Mouse (Mus musculus) embryonic fibroblast, embryonic 13.5 days (primary cell): ENCODE results near the gene Gbp10. TPM values are rescaled to one million over a fixed set of nuclear protein-coding genes. Genes with fewer than 3 reads are reported as not detected.
"Not testable (repeated sequence)": the region's sequence is repeated elsewhere in the genome, so short reads cannot be mapped to it uniquely, and the experiment has no call there.

Experiments used
- H3K27ac ChIP-seq: 2 replicates; pipeline ENCODE4 v1.5.1; 2012; ENCODE audit warnings: low read length, control low read depth, inconsistent platforms; ENCODE audit not compliant: insufficient read depth
- H3K4me1 ChIP-seq: 2 replicates; pipeline ENCODE4 v1.6.1; 2011; ENCODE audit warnings: low read length; ENCODE audit not compliant: control insufficient read depth, insufficient read depth
- H3K4me3 ChIP-seq: 2 replicates; pipeline ENCODE4 v1.5.1; 2011; ENCODE audit warnings: mild to moderate bottlenecking, control low read depth, low read length; ENCODE audit not compliant: insufficient read depth
- CTCF ChIP-seq: IDR thresholded peaks from 2 replicates; pipeline ENCODE4 v1.5.1; 2011; ENCODE audit warnings: mild to moderate bottlenecking, control low read depth, low read length, moderate library complexity, borderline replicate concordance; ENCODE audit not compliant: insufficient read depth
- POLR2A ChIP-seq: IDR thresholded peaks from 2 replicates; pipeline ENCODE4 v1.6.1; 2011; ENCODE audit warnings: low read depth, mild to moderate bottlenecking, control low read depth, low read length, moderate library complexity
- polyA plus RNA-seq: library from polyadenylated mRNA; stranded (reverse); fragments of >200 nt; gene quantifications from 2 replicates; pipeline ENCODE4 v1.2.4, GENCODE M21; 2011; ENCODE audit warnings: low read depth; ENCODE audit not compliant: missing spikeins, insufficient read length

Gene Gbp10
- 0.83 TPM in 1 of 2 replicates, not detected in the other for polyA plus RNA-seq

DNA sequence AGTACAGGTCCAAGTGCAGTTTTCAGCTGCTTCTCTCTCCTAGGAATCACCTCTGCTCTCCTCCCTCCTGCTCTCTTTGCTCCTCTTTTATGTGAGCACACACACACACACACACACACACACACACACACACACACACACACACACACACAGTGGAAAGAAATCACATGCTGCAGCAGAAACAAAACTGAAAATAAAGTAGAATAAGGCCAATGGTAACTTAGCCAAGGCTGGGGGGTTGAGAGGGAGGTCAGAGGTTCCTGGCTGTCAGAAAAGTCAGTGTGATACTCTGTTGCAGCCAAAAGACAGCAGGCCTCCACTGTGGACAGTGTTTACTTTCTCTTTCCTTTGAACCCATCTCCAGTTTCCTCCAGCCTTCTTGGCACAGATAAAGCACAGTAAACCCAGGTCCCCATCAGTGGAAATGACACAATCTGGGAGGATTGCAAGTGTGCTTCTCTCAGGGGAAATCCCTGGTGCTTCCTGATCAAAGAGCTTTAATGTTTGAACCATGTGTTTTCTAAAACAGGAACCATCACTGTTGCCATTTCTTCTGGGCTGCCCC is at the start of gene Gbp10:
Gbp10 (minus strand) TSS at position 51 of the 565 bp plus-strand sequence.
- H3K4me3 ChIP-seq, H3K4me1 ChIP-seq, H3K27ac ChIP-seq: not testable (repeated sequence)

DNA sequence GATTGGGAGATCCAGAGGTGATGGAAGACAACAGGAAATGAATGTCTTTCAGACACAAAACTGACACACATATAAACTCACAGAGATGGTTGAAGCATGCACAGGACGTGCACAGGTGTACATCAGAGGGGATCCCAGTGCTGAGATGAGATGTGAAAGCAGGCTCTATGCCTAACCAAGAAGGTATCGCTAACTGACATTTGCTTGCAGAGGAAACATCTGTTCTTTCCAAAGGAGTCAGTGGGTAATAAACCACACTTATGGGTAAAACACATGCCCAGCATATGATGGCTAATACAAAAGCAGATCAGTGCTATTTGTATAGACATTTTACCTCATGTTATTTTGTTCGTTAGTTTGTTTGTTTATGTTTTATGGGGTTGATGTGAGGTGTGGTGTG is 21.3 kb upstream of the Gbp10 start:
- H3K27ac ChIP-seq, H3K4me1 ChIP-seq, H3K4me3 ChIP-seq: not testable (repeated sequence)

DNA sequence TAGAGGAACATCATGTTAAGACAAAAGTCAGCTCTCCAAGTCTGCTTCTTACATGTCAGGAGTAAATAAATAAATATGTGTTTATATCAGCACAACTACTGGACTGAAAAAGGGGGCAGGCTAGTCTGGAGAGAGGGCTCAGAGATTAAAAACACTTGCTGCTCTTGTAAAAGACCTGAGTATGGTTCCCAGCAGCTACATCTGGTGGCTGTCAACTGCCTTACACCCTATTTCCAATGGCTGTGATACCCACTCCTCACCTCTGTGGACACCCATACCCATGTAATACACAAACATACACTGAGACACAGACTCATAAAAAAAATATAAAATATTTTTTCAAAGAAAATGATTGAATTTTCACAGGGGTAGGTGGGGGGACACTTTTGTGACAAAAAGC is 13.2 kb upstream of the Gbp10 start:
- Histone ChIP-seq H3K27ac (no peak overlapping the region), H3K4me1 (no peaks in the 10 kb centered on the region), H3K4me3 (no peak overlapping the region)
- TF ChIP-seq CTCF: no peak
- no peak for TF ChIP-seq POLR2A

DNA sequence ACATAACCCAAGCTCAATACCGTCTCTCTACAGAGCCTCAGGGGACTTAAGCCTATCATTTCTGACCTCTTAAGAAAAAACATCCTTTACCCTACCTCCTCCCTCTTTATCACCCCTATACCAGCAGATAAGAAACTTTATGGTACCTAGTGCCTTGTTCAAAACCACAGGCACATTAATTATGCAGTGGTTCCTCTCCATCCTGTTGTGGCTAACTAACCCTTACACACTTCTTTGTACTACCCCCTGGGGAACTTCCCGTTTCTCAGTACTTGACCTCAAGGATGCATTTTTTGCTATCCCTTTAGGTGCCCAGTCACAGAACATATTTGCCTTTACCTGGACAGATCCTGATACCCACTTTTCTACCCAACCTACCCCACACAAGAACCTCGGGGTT is 5.4 kb upstream of the Gbp10 start:
- not testable (repeated sequence) for H3K4me3 ChIP-seq, H3K4me1 ChIP-seq, H3K27ac ChIP-seq

DNA sequence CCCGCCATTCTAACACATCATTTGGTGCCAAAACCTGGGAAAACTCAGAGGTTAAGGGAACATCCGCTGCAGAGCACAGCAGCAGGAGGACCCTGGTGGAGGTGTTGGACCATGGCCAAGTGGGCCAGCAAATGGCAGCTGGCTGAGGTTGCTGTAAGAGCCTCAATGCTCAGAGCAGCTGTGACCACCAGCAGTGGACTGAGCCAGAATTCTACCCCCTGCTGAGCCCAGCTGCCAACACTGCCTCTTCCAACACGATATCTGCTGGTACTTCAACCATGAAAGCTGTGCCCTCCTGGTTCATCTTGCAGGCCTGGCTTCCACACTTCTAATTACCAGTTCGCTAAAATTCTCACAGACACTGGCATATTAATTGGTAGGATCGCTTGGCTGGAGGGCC is 1.6 kb upstream of the Gbp10 start:
- H3K4me3 ChIP-seq, H3K4me1 ChIP-seq, H3K27ac ChIP-seq: not testable (repeated sequence)

DNA sequence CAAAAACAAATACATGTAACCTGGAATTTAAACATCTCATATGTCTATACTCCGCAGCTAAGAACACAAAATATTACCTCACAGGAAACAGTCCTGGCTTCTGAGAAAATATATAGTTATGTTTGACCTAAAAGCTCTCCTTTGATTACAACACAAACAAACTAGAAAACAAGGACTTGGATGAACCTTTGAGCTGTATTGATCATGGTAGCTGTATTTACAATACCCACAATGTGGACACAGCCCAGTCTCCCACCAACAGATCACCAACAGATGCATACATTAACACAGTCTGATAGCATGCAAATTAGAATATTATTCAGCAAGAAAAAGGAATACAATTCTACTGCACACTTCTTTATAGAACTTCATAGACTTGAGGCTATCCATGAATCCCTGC is 931 bp downstream of the Gbp10 start:
- not testable (repeated sequence) for H3K4me3 ChIP-seq, H3K27ac ChIP-seq, H3K4me1 ChIP-seq

DNA sequence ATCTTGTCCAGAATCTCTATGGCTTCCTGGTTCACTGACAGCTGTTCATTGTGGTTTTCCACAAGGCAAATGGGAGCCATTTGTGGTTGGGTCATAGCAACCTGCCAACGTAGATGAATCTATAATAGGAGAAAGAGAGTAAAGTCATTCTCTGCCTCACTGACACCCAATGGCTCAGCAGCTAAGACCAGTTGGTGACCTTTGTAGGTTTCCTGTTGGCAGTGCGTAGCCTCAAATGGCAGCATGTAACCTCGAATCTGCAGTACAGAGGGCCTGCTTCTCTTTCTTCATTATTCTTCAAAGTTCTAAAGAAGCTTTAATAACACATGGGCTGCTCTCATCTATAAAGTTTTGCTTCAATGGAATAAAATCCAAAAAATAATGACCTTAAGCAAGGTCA is 3.3 kb downstream of the Gbp10 start:
- not testable (repeated sequence) for H3K4me3 ChIP-seq, H3K4me1 ChIP-seq, H3K27ac ChIP-seq

DNA sequence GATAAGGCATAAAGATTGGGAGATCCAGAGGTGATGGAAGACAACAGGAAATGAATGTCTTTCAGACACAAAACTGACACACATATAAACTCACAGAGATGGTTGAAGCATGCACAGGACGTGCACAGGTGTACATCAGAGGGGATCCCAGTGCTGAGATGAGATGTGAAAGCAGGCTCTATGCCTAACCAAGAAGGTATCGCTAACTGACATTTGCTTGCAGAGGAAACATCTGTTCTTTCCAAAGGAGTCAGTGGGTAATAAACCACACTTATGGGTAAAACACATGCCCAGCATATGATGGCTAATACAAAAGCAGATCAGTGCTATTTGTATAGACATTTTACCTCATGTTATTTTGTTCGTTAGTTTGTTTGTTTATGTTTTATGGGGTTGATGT is 30.4 kb downstream of the Gbp10 start:
- not testable (repeated sequence) for H3K4me3 ChIP-seq, H3K4me1 ChIP-seq, H3K27ac ChIP-seq

DNA sequence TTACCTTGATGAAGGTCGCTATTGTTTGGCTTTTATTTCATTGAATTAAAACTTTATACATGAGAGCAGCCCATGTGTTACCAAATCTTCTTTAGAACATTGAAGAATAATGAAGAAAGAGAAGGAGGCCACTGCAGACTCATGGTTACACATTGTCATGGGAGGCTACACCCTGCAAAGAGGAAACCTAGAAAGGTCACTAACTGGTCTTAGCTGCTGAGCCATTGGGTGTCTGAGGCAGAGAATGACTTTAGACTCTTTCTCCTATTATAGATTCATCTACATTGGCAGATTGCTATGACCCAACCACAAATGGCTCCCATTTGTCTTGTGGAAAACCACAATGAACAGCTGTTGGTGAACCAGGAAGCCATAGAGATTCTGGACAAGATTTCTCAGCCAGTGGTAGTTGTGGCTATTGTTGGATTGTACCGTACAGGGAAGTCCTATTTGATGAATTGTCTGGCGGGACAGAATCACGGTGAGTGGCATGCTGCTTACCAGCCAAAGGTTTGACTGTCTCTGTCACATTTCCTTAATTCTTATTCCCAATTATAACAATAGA is 38.5 kb downstream of the Gbp10 start:
- H3K4me3 ChIP-seq, H3K4me1 ChIP-seq, H3K27ac ChIP-seq: not testable (repeated sequence)

DNA sequence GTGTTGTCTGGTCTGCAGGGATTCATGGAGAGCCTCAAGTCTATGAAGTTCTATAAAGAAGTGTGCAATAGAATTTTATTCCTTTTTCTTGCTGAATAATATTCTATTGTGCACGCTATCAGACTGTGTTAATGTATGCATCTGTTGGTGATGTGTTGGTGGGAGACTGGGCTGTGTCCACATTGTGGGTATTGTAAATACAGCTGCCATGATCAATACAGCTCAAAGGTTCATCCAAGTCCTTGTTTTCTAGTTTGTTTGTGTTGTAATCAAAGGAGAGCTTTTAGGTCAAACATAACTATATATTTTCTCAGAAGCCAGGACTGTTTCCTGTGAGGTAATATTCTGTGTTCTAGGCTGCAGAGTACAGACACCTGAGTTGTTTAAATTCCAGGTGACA is 40.2 kb downstream of the Gbp10 start:
- H3K27ac ChIP-seq, H3K4me1 ChIP-seq, H3K4me3 ChIP-seq: not testable (repeated sequence)

DNA sequence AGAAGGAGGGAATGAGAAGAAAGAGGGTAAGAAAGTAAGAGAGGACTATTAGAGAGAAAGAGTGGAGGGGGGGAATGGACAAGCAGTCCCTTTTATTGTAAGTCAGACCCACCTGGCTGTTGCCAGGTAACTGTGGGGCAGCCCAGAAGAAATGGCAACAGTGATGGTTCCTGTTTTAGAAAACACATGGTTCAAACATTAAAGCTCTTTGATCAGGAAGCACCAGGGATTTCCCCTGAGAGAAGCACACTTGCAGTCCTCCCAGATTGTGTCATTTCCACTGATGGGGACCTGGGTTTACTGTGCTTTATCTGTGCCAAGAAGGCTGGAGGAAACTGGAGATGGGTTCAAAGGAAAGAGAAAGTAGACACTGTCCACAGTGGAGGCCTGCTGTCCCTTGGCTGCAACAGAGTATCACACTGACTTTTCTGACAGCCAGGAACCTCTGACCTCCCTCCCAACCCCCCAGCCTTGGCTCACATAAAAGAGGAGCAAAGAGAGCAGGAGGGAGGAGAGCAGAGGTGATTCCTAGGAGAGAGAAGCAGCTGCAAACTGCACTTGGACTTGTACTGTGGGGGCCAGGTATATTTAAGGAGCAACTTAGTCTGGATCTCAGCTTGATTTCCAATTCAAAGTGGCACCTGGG is 41.3 kb downstream of the Gbp10 start:
- H3K4me1 ChIP-seq, H3K4me3 ChIP-seq, H3K27ac ChIP-seq: not testable (repeated sequence)

DNA sequence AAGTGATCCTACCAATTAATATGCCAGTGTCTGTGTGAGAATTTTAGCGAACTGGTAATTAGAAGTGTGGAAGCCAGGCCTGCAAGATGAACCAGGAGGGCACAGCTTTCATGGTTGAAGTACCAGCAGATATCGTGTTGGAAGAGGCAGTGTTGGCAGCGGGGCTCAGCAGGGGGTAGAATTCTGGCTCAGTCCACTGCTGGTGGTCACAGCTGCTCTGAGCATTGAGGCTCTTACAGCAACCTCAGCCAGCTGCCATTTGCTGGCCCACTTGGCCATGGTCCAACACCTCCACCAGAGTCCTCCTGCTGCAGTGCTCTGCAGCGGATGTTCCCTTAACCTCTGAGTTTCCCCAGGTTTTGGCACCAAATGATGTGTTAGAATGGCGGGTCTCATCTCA is 43.0 kb downstream of the Gbp10 start:
- H3K4me1 ChIP-seq, H3K4me3 ChIP-seq, H3K27ac ChIP-seq: not testable (repeated sequence)

DNA sequence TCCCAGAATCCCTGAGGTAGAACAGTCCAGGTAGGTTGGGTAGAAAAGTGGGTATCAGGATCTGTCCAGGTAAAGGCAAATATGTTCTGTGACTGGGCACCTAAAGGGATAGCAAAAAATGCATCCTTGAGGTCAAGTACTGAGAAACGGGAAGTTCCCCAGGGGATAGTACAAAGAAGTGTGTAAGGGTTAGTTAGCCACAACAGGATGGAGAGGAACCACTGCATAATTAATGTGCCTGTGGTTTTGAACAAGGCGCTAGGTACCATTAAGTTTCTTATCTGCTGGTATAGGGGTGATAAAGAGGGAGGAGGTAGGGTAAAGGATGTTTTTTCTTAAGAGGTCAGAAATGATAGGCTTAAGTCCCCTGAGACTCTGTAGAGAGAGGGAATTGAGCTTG is 46.8 kb downstream of the Gbp10 start:
- H3K4me3 ChIP-seq, H3K27ac ChIP-seq, H3K4me1 ChIP-seq: not testable (repeated sequence)
